Mouse (Mus musculus): Measurements from ENCODE around the gene Coa6. TPM values are rescaled to one million over a fixed set of nuclear protein-coding genes. Genes with fewer than 3 reads are reported as not detected.

Coa6 gene
- polyA plus RNA-seq (2012; rRNA removed): 20.1 and 31.7 TPM in 2 replicates

DNA sequence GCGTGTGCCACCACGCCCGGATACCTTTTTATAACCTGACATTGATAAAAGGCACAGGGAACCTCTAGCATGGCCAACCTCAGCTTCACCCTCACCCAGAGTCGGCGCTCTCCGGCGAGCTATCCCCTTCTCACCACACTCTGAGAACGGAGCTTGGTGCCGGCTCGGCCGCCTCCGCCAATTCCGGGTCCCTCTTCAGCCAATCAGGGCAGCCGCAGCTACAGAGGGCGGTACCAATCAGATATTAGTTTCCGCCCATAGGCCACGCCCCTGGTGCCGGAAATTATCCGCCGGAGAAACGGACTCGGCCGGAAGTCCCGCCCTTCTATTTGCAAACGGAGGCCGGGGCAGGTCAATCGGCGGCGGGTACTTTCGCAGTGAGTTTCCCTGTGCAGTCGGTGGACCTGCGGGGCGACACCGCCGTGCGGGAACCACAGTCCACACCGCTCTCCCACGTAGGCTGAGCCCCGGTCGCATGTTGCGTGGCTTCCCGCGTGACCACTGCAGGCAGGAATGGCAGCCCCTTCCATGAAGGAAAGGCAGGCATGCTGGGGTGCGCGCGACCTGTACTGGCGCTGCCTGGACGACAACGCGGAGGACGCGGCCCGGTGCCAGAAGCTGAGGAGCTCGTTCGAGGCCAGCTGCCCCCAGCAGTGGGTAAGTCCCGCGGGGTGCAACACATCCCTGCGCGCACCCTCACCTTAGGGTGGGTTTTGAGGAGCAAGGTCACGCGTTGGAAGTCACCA is at the start of gene Coa6:
Coa6 (plus strand) TSS at position 342 of the 746 bp plus-strand sequence.

DNA sequence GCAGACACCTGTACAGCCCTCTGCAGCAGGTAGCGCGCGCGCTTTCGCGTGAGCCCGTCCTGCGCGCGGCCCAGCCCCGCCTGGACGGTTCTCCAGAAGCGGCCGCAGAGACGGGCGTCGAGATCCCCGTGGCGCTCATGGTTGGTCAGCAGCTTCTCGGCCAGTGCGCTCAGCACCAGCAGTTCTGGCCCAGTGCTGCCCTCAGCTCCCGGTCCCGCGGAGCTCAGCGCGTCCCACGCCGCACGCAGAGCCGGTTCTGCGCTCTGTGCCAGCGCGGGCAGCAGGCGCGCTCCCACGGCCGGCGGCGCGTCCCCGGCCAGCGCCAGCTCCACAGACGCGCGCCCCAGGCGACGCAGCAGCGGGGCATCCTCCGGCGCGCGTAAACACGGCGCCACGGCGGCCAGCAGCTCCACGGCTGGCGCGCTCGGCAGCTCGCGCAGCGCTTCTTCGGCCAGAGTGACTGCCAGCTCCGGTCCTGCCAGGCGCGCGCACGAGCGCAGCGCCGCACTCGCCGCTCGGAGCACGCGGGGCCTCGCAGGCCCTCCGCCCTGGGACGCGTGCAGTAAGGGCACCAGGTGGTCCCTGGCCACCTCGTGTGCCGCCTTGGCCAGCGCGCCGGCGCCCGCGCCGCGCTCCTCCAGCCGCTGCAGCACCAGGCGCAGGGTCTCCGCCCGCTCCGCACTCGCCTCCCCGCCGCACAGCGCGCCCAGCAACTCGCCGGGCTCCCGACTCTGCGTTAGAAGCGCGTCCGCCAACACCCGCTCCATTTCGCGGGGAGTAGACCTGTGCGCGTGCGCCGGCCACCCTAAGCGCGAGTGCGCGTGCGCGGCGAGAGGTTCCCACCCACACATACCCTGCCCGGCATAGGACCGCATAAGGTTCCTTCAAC is 52.2 kb downstream of the Coa6 start, which contains the start of gene Tarbp1:
Tarbp1 (minus strand) TSS at position 767 of the 889 bp plus-strand sequence.

Other genes starting within 250 kb of the Coa6 start
- 0.19 and 0.21 TPM in 2 replicates for gene Slc35f3, start 124.0 kb upstream of the Coa6 start, polyA plus RNA-seq (2012; rRNA removed)
- gene Tarbp1, start 52.5 kb downstream of the Coa6 start, polyA plus RNA-seq (2012; rRNA removed): 4.2 and 5.7 TPM in 2 replicates
- 25.4 and 29.0 TPM in 2 replicates for gene Irf2bp2, start 171.5 kb downstream of the Coa6 start, polyA plus RNA-seq (2012; rRNA removed)